Mouse (Mus musculus): ENCODE results near the gene Bcl2.

The Bcl2 gene

GRCm38 (mm10) chr1:106711356-106712125 is 2.5 kb downstream of the Bcl2 start:
- no peak for DNase-seq

GRCm38 (mm10) chr1:106710202-106710601 is 3.9 kb downstream of the Bcl2 start:
- no peak for DNase-seq

GRCm38 (mm10) chr1:106707036-106707880 is 6.8 kb downstream of the Bcl2 start:
- DNase-seq = no peak

GRCm38 (mm10) chr1:106703183-106703582 is 10.9 kb downstream of the Bcl2 start:
- no peak for DNase-seq

- DNase-seq = no peak
Observed at GRCm38 (mm10) chr1:106702471-106703175, 11.5 kb downstream of the Bcl2 start.

GRCm38 (mm10) chr1:106700520-106701114 is 13.5 kb downstream of the Bcl2 start:
- no peak for DNase-seq

- no peak for DNase-seq
Observed at GRCm38 (mm10) chr1:106696472-106696871, 17.6 kb downstream of the Bcl2 start.

DNA sequence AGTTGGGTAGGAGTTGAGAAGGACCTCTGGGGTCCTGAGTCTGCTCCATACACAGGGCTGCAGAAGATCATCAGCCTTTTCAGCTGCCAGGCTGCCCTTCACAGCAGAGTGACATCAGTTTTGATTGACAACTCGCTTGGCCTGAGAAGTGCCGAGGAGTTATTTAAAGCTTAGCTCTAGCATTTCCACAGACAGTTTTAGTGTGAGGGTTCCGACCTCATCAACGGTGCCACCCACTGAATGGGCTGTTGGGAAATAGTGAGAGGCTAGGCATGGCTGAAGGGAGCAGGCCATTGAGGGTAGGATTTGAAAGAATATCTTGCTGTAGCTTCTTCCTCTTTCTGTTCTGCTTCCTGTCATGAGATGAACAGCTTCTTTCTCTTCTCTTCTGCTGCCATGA is 18.4 kb downstream of the Bcl2 start:
- DNase-seq = no peak

GRCm38 (mm10) chr1:106694316-106694715 is 19.8 kb downstream of the Bcl2 start:
- no peak for DNase-seq

DNA sequence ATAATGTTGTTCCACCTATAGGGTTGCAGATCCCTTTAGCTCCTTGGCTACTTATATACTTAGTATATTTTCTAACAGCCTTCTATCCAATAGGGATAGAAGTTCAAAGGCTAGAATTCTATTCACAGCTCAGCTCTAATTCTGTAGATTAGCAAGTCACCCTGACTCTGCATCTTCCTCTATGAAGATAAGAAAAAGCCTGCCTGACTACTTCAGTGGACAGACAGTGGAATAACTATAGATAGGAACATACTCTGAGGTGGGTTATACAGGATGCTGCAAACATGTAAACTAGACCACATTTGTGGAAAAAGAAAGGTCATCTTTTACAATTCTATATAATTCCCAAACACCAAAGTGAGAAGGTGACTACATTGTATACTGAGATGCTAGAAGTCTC is 21.5 kb downstream of the Bcl2 start:
- no peak for DNase-seq

- DNase-seq = no peak
Observed at GRCm38 (mm10) chr1:106690887-106691286, 23.2 kb downstream of the Bcl2 start.

DNA sequence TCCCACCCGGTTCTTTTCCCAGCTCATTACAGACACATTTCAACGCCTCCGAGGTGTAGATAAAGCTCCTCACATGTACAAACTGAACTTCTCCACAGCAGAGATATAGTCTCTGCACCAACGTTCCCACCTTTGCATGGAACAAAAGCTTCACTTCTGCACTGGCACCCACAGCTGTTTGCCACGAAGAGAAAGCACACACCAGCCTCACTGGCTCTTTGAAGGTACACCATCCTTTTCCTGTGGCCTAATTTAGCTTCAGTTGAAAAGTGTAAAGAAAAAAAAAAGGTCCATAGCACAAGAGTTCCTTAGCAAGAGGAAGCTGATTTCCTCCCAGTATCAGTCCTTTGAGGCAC is 25.9 kb downstream of the Bcl2 start:
- no peak for DNase-seq

- no peak for DNase-seq
Observed at GRCm38 (mm10) chr1:106687435-106688160, 26.5 kb downstream of the Bcl2 start.

DNA sequence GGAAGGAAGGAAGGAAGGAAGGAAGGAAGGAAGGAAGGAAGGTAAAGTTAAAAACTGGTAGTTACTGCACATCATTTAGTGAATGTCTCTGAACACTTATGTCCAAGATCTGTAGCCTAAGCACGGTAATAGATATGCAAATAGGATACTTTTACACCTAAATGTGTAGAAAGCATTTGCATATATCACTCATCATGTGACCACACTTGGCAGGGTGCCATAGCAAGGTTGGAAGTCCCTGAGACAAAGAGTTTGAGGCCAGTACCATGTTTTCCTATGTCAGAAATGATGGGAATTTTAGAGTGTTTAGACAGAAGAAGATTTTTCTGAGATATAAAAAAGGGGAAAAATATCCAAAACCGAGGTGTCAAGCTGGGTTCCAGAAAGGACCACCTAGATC is 28.4 kb downstream of the Bcl2 start:
- DNase-seq = no peak

GRCm38 (mm10) chr1:106684546-106684945 is 29.5 kb downstream of the Bcl2 start:
- no peak for DNase-seq

DNA sequence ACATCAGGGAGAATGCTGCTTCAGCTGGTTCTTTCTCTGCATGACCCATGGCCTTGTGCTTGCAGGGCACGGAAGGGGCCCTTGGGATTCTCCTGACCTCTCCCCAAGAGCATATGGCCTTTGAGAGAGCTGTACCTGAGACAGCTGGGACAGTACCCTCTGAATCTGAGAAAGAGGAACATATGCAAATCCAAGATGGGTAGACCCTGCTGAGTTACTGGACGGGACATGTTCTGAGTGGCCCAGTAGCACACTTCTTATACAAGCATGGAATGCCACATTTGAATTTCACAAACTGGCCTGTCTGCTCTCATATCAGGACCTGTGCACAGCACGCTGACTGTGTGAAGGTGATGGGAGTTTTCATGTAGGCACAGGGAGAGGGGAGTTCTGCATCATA is 31.2 kb downstream of the Bcl2 start:
- no peak for DNase-seq

DNA sequence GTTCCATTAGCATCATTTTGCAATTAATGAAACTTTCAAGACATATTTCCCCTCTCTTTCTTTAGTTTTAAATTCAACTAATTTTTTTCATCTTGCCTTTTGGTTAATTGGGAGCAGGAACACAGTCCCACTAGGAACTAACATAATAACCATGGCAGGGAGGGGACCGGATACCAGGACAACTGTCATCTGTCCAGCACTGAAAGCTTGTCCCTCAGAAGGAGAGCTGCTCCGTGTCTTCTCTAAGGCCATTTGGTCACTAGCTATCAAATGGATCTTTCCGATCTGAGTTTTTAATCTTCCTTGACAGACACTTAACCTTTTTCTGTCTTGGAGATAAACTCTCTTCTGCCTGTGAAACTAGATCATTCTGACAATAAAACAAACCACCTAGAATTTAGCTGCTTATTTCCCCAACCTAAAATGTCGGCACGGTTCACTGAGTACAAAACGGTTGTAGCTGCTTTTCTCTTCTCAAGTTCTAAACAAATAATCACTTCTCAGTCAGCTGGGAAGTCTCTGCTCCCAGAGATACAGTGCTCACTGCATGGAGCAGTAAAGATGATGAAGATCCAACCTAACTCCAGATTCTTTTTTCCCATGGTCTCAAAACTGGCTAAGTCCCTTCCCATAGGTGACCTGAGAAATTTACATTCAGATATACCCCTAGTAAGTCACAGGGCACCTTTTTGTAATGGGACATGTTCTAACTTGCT is 34.1 kb downstream of the Bcl2 start:
- no peak for DNase-seq

GRCm38 (mm10) chr1:106678060-106678478 is 36.0 kb downstream of the Bcl2 start:
- no peak for DNase-seq

DNA sequence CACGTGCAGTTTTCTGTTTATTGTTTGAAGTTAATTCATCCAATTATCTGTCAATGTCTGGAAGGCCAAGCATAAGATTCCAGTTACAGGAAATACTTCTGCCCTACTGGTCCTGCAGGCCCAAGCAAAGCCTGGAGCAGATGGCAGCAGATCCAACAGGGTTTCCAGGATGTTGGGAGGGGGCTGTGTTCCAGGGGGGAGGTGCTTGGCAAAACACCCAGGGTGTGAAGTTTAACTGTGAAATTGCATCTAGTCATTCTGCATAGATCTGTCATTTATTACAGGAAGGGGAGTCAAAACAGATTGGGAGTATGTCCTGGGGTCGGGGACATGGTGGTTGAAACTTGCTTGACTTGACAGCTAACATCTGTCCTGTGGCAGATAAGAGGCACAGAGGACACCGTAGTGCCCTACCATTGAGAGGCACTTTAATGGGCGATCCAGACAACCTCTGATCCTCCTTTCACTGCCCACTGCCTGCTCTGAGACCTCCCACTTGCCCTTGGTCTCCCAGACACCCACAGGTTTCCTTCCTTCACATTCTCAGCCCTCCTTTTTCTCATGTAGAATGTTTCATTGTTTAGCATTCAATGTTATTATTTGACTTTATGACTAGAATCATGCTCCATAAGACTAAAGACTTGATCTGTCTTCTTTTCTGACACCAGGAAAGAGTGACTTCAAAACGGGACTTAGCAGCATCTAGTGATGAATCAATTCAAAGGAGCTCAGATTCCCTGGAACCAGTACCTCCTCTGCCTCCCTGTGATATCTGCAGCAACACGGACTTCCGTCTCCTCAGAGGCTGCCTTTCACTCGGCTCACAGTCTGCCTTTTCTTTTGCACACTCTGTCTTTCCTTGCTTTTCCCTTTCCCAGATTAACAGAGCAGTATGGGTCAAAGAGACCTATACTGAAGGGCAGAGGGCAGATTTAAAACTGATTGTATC is 47.7 kb downstream of the Bcl2 start:
- no peak for DNase-seq

DNA sequence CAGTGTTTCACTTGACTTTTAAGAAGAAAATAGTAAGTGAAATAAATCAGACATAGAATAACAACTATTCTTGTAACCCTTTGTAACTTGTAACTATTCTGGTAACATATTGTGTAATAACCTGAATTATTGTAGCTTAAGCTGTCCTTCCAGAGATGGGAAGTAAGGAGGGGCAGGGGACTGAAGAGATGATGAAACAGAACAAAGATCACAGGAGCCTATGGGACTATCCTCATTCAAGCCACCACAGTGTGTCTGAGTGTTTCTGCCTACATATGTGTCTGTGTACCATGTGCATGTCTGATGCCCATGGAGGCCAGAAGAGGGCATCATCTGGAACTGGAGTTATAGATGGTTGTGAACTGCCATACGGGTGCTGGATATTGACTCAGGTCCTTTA is 49.1 kb downstream of the Bcl2 start:
- DNase-seq = no peak

DNA sequence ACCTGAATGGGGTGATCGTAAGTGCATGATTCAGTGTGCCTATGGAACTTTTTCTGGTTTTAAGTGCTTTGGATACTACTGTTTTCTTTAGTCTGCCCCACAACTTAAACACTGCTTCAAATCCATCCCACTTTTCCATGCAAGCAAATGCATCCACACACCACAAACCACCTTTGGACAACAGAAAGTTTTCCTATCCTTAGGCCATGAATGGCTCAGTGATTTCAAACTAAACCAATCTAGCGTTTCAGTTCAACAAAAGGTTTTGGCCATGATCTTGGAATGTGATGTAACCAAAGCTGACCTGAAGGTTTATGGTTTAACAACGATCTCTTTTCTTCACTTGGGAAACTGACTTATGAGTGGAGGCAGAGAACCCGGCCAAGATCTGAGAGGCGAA is 51.6 kb downstream of the Bcl2 start:
- no peak for DNase-seq
